Mouse (Mus musculus) liver, embryonic 11.5 days (tissue): ENCODE results near the gene Il17d. TPM values are rescaled to one million over a fixed set of nuclear protein-coding genes. Genes with fewer than 3 reads are reported as not detected.

ENCODE experiments used
- polyA plus RNA-seq: library from polyadenylated mRNA; unstranded; fragments of >200 nt; fragmentation: Nextera tagmentation; extraction: Ambion mirVana; gene quantifications from 2 replicates; pipeline ENCODE4 v1.2.1, GENCODE M21; 2014

Il17d gene
- polyA plus RNA-seq, 1 experiment from 2014 or later = 0.26 TPM

Other genes starting within 250 kb of the Il17d start
- gene Cryl1, start 126.2 kb upstream of the Il17d start, polyA plus RNA-seq = 11.0 and 11.8 TPM in 2 replicates
- gene Ift88, start 100.7 kb upstream of the Il17d start, polyA plus RNA-seq = 5.4 and 6.0 TPM in 2 replicates
- 80.6 and 92.7 TPM in 2 replicates for gene Eef1akmt1, start 46.8 kb downstream of the Il17d start, polyA plus RNA-seq
- gene Xpo4, start 140.7 kb downstream of the Il17d start, polyA plus RNA-seq = 40.0 and 44.4 TPM in 2 replicates
- gene Gm49361, start 221.3 kb downstream of the Il17d start, polyA plus RNA-seq = not detected in 2 replicates
- 8.7 and 9.7 TPM in 2 replicates for gene Lats2, start 233.6 kb downstream of the Il17d start, polyA plus RNA-seq